Mouse (Mus musculus) lung, embryonic 14.5 days (tissue): ENCODE measurements at regions not wholly inside any gene's neighbourhood (a gene's known extent, or its start where the extent isn't known, plus 50 kb on each side); places are given as distances from the start of the nearest gene placed in this dataset.
A peak's percentile ranks its signal among the peaks of the same experiment; 100 is the strongest.

Experiments
- ATAC-seq: fragments of 200-750 bp; cut with Nextera tagmentation; 2 replicates; pipeline ENCODE4 v1.8.0; 2017; ENCODE audit warnings: mild to moderate bottlenecking, moderate TSS enrichment, moderate library complexity; ENCODE audit not compliant: insufficient read depth
- DNase-seq: peaks from one replicate; pipeline ENCODE4 v3.0.0-alpha.2; 2015
- H3K27ac ChIP-seq: fragments of 300-500 bp; sonication (generic); 2 replicates; pipeline ENCODE4 v1.5.1; 2014; ENCODE audit warnings: low read depth, mild to moderate bottlenecking, moderate library complexity
- H3K27me3 ChIP-seq: fragments of 300-500 bp; sonication (generic); 2 replicates; pipeline ENCODE4 v1.6.1; 2014; ENCODE audit warnings: low read length, control low read depth; ENCODE audit not compliant: insufficient read depth
- H3K36me3 ChIP-seq: fragments of 300-500 bp; sonication (generic); 2 replicates; pipeline ENCODE4 v1.6.1; 2014; ENCODE audit warnings: control low read depth; ENCODE audit not compliant: insufficient read depth
- H3K4me1 ChIP-seq: fragments of 300-500 bp; sonication (generic); 2 replicates; pipeline ENCODE4 v1.6.1; 2014; ENCODE audit warnings: antibody characterized with exemption, control low read depth; ENCODE audit not compliant: insufficient read depth
- H3K4me2 ChIP-seq: fragments of 300-500 bp; sonication (generic); 2 replicates; pipeline ENCODE4 v1.6.1; 2014; ENCODE audit warnings: mild to moderate bottlenecking
- H3K4me3 ChIP-seq: fragments of 300-500 bp; sonication (generic); 2 replicates; pipeline ENCODE4 v1.5.1; 2014; ENCODE audit warnings: low read depth, low read length
- H3K9ac ChIP-seq: fragments of 300-500 bp; sonication (generic); 2 replicates; pipeline ENCODE4 v1.6.1; 2014
- H3K9me3 ChIP-seq: fragments of 300-500 bp; sonication (generic); 2 replicates; pipeline ENCODE4 v1.6.1; 2016; ENCODE audit warnings: low read depth, low read length, control low read depth
- CTCF ChIP-seq: IDR thresholded peaks from 2 replicates; pipeline ENCODE4 v1.5.1; 2016; ENCODE audit warnings: antibody characterized with exemption, low read depth
- WGBS: fragments of 180-500 bp; shearing (Covaris S2); extraction: QIAGEN DNeasy Blood & Tissue Kit; methylation state at CpG from one replicate; pipeline ENCODE4 v1.1.7; 2014; 5-methylcytosine and 5-hydroxymethylcytosine counted together

- TF ChIP-seq CTCF: no peak
Observed at GRCm38 (mm10) chr9:67693716-67694115, 65.5 kb upstream of the C2cd4b start.

GRCm38 (mm10) chr9:67698796-67699195 is 60.4 kb upstream of the C2cd4b start:
- Histone ChIP-seq H3K4me1 (no peaks in the 10 kb centered on the region), H3K9me3 (no peaks in the 10 kb centered on the region), H3K4me3 (no peak overlapping the region), H3K9ac (no peak overlapping the region), H3K4me2 (no peak overlapping the region), H3K27ac (no peak overlapping the region), H3K27me3 (no peaks in the 10 kb centered on the region), H3K36me3 (no peaks in the 10 kb centered on the region)
- TF ChIP-seq CTCF: no peak
- 87% methylated on average over 2 of the region's 2 CpGs for WGBS
- no peak for ATAC-seq
- no peak for DNase-seq

More at GRCm38 (mm10) chr9:67693716-67694115, 65.5 kb upstream of the C2cd4b start:
- Histone ChIP-seq H3K27me3 (no peaks in the 10 kb centered on the region), H3K4me3 (no peak overlapping the region), H3K4me1 (no peaks in the 10 kb centered on the region), H3K27ac (no peak overlapping the region), H3K9ac (no peak overlapping the region), H3K9me3 (no peaks in the 10 kb centered on the region), H3K4me2 (no peak overlapping the region), H3K36me3 (no peaks in the 10 kb centered on the region)
- 13% methylated on average over 7 of the region's 7 CpGs for WGBS
- ATAC-seq: peak; percentile 60; the same call in 1 of the 2 replicates
- peak; percentile 57 for DNase-seq

GRCm38 (mm10) chr9:67699846-67700579 is 59.2 kb upstream of the C2cd4b start:
- Histone ChIP-seq H3K9me3 (no peaks in the 10 kb centered on the region), H3K4me3 (peak overlapping the region; percentile 34), H3K4me1 (no peaks in the 10 kb centered on the region), H3K27ac (no peak overlapping the region), H3K27me3 (no peaks in the 10 kb centered on the region), H3K4me2 (peak overlapping the region; percentile 74), H3K9ac (peak overlapping the region; percentile 53), H3K36me3 (no peaks in the 10 kb centered on the region)
- DNase-seq (peak; percentile 81), ATAC-seq (peak; percentile 71; the same call in 1 of the 2 replicates)
- WGBS: 21% methylated on average over 35 of the region's 35 CpGs
- TF ChIP-seq CTCF: no peak

DNA sequence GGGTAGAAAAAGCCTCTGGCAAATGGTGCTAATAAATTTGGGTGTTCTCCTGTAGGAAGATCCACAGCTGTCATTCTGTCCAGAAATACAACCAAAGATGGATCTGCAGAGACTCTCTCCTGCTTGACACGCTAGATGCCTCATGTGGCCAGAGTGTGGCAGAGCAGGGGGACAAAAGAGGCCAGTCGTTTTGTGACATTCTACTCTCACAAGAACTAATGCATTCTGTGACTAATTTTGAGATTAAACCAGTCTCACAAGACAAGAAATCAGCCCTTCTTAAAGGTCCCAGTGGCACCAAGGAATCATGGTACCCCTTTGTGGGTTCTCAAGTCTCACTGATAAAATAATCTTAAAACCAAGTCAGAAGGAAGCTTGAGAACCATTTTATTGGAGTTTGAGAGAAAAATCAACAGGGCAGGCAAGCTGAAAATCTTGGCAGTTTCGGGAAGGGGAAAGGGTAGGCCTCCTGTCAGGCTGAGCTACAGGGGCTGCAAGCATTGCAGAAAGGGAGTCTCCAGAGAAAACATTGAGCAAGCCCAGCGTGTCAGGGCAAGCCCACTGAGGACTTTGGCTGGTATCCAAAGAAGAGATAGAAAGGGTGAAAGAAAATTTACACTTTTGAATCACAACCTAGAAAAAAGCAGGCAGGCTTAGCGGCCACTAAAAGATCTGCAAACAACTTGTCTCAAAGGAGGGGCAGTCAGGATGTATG is 50.8 kb upstream of the C2cd4b start:
- H3K4me1 ChIP-seq: no peaks in the 10 kb centered on the region
- DNase-seq (peak; percentile 46), ATAC-seq (no peak)
- H3K9me3 ChIP-seq: no peaks in the 10 kb centered on the region
- no peak overlapping the region for H3K4me3 ChIP-seq
- no peaks in the 10 kb centered on the region for H3K27me3 ChIP-seq
- 31% methylated on average over 5 of the region's 5 CpGs for WGBS
- peak; percentile 5; the same call in 1 of the 2 replicates for TF ChIP-seq CTCF
- H3K27ac ChIP-seq: peak overlapping the region; percentile 32; the same call in 1 of the 2 replicates
- no peak overlapping the region for H3K9ac ChIP-seq
- H3K36me3 ChIP-seq: no peaks in the 10 kb centered on the region
- no peak overlapping the region for H3K4me2 ChIP-seq
